Mouse (Mus musculus) small intestine, adult 2 months (tissue): ENCODE measurements around the gene Spryd7.

Experiments
- CTCF ChIP-seq: fragments of 200-500 bp; IDR thresholded peaks from 2 replicates; pipeline ENCODE4 v1.5.1; 2012; ENCODE audit warnings: low read depth, mild to moderate bottlenecking, control low read depth, inconsistent platforms, low read length, moderate library complexity, mixed read lengths; ENCODE audit not compliant: insufficient replicate concordance, insufficient read length; ENCODE audit errors: extremely low read depth
- POLR2A ChIP-seq: fragments of 200-500 bp; IDR thresholded peaks from 2 replicates; pipeline ENCODE4 v1.6.1; 2012; ENCODE audit warnings: low read depth, mild to moderate bottlenecking, control low read depth, inconsistent platforms, low read length, moderate library complexity

DNA sequence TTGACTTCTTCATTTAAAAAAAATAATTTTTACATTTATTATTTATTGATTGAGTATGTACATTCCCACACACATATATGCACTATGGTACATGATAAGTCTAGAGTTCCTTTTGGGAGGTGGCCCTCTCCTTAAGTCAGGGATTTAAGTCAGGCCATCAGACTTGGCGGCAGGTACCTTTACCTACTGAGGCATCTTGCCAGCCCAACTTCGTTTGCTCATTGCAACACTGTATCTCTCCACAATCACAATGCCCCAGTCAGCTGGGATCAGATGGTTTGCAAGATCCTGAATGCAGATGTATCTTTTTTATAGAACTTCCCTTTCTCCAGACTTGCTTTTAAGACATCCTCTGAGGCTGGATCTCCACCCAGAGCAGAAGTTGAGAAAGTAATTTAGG lies 32.9 kb downstream of the Spryd7 start:
- TF ChIP-seq CTCF: no peak
- no peak for TF ChIP-seq POLR2A
